Mouse (Mus musculus) bone marrow macrophage, adult 2 months (primary cell): Measurements from ENCODE around the gene Gm4779. TPM values are rescaled to one million over a fixed set of nuclear protein-coding genes. Genes with fewer than 3 reads are reported as not detected.
A peak's percentile ranks its signal among the peaks of the same experiment; 100 is the strongest.
"Not testable (repeated sequence)": the region's sequence is repeated elsewhere in the genome, so short reads cannot be mapped to it uniquely, and the experiment has no call there.

ENCODE experiments used
- H3K27ac ChIP-seq: 2 replicates; pipeline ENCODE4 v1.5.1; 2012; ENCODE audit warnings: low read depth, low read length; ENCODE audit not compliant: insufficient read depth
- H3K4me1 ChIP-seq: 2 replicates; pipeline ENCODE4 v1.6.1; 2012; ENCODE audit warnings: low read length; ENCODE audit not compliant: control insufficient read depth, insufficient read depth
- H3K4me3 ChIP-seq: 2 replicates; pipeline ENCODE4 v1.5.1; 2012; ENCODE audit warnings: mild to moderate bottlenecking, low read length, moderate library complexity; ENCODE audit not compliant: insufficient read depth
- CTCF ChIP-seq: IDR thresholded peaks from 2 replicates; pipeline ENCODE4 v1.5.1; 2012; ENCODE audit warnings: low read depth, mild to moderate bottlenecking, low read length, moderate library complexity
- POLR2A ChIP-seq: IDR thresholded peaks from 2 replicates; pipeline ENCODE4 v1.6.1; 2012; ENCODE audit warnings: mild to moderate bottlenecking, low read depth, low read length, borderline replicate concordance
- polyA plus RNA-seq: library from polyadenylated mRNA; stranded (reverse); fragments of >200 nt; gene quantifications from 2 replicates; pipeline ENCODE4 v1.2.4, GENCODE M21; 2012; ENCODE audit not compliant: missing spikeins, insufficient read depth, insufficient read length

The Gm4779 gene
- not detected in 2 replicates for polyA plus RNA-seq

DNA sequence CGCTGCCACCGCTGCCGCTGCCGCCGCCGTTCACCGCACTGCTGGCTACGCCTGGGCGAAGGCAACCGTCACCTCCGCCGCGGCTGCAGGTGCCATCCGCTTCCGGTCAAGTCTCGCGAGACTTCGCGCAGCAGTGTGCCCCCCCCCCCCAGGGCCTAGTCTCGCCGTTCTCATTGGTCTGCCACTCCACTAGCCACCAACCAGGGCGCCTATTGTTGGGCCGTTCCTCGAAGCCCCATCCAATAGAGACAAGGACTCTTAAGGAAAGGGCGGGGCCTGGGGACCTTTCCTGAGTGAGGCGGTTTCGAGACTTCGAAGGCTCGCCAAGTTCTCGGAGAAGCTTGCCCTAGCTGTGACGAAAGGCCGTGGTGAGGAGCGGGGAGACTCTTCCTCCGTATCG, at the start of gene Gm4779, which contains the start of gene 8030474K03Rik:
Gene Gm4779, minus strand, starts transcription at position 82 of the 400 bp plus-strand sequence.
Gene 8030474K03Rik, plus strand, starts transcription at position 315 of the 400 bp plus-strand sequence.
- Histone ChIP-seq H3K4me1 (no peaks in the 10 kb centered on the region), H3K4me3 (no peak within 1 kb of the TSS), H3K27ac (no peak within 1 kb of the TSS)
- TF ChIP-seq CTCF, result no peak
- TF ChIP-seq POLR2A, result no peak

DNA sequence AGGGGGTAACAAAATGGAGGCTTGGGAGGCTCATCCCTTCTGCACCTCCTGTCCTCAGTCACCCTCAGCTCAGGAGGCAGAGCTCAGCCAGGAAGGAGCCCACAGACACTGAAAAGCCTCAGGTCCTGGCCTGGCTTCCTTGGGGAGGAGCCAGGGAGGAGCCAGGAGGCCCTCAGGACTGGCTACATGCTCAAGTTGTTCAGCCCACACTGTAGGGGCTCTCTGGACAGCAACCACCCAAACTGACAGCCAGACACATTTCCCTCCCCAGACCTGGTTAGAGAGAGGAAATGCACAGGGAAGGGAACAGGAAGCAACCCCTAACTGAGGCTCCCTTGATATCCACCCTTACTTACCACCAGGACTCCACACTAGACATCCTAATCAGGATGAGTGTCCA, 25.8 kb upstream of the Gm4779 start:
- H3K4me3 ChIP-seq, H3K27ac ChIP-seq, H3K4me1 ChIP-seq: not testable (repeated sequence)

DNA sequence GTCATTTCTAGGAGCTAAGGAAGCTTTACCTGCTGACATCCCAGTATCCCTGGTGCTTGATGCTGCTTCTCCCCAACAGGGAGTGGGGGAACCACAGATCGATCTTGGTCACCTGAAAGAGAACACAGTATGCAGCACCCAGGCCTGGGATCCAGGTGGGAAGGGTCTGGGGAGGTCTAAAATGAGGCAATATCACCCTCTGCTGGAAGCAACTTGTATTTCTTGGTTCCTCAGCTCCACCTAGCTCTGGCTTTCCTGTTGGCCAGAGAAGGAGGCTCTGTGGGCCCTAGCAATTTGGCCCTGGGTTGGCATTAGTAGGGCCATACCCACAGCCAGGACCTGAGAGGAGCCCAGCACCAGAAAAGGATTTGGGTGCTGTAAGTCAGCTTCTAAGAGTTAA, 24.9 kb upstream of the Gm4779 start:
- H3K27ac ChIP-seq, result no peak overlapping the region
- no peaks in the 10 kb centered on the region for H3K4me1 ChIP-seq
- no peak overlapping the region for H3K4me3 ChIP-seq
- TF ChIP-seq POLR2A (no peak), CTCF (no peak)

DNA sequence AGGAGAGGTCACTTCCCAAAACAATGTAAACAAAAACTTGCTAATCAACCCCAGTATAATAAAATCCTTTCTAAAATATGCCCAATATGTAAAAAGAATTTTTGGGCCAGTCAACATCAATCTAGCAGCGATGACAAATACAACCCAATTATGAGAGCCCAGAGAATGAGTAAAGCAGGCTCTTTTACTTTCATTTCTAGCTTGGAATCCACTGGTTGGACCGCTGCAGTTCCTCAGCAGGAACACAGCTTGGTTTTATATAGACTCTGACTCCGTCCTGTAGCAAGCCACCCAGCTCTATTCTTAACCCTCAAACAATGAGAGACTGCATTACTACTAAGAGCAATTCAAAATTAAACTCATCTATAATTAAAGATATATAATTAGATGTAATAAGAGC, 17.5 kb upstream of the Gm4779 start:
- no peak for TF ChIP-seq CTCF
- no peak for TF ChIP-seq POLR2A
- H3K4me1 ChIP-seq, result no peaks in the 10 kb centered on the region
- no peak overlapping the region for H3K27ac ChIP-seq
- no peak overlapping the region for H3K4me3 ChIP-seq

DNA sequence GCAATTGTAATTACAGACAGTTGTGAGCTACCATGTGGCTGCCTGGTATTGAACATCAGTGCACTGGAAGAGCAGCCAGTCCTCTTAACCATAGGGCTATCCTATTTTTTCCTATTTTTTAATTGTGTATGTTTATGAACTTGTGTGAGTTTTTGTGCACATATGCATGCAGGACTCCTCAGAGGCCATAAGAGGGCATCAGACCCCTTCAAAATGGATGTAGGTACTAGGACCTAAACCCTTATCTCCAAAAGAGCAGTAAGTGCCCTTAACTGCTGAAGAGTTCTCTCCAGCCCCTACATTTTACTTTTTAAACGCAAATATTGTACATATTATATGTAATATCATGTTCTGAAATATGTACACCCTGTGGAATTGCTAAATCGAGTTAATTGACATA, 11.3 kb upstream of the Gm4779 start:
- TF ChIP-seq POLR2A, result no peak
- Histone ChIP-seq H3K4me1 (no peaks in the 10 kb centered on the region), H3K4me3 (no peak overlapping the region), H3K27ac (no peak overlapping the region)

DNA sequence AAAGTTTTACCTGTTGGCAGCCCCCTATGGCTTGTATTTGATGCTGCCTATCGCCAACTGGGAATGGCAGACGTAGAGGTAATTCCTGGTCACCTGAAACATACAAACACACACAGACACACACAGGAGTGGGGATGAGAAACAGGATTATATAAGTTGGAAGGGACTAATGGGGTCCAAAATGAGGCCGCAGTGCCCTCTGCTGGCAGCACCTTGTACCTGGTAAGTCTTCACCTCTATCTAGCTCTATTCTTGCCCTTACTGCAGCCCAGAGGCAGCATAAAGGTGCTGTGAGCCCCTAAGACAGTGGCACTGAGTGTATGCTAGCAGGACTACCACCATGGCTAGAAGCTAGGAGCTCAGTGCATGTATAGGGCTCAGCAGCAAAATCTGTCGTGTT, 2.7 kb downstream of the Gm4779 start:
- TF ChIP-seq CTCF (no peak), POLR2A (no peak)
- Histone ChIP-seq H3K4me1 (no peaks in the 10 kb centered on the region), H3K4me3 (no peak overlapping the region), H3K27ac (no peak overlapping the region)

DNA sequence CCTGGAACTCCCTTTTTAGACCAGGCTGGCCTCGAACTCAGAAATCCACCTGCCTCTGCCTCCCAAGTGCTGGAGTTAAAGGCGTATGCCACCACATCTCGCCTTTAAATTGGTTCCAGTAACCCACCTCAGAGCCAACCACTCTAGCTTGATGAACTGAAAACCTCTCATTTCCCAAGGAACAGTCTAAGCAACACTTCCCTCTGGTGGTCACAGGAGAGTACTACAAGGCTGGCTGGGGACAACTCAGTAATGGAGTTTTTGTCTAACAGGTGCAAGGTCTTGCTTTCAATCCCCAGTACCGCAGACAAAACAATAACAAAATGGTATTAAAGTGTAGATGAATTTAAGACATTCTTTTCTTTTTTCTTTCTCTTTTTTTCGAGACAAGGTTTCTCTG, 22.2 kb downstream of the Gm4779 start:
- H3K27ac ChIP-seq, result no peak overlapping the region
- no peak overlapping the region for H3K4me3 ChIP-seq
- no peak for TF ChIP-seq POLR2A
- TF ChIP-seq CTCF, result no peak
- peaks cover 24% of the 10 kb centered on the region for H3K4me1 ChIP-seq

DNA sequence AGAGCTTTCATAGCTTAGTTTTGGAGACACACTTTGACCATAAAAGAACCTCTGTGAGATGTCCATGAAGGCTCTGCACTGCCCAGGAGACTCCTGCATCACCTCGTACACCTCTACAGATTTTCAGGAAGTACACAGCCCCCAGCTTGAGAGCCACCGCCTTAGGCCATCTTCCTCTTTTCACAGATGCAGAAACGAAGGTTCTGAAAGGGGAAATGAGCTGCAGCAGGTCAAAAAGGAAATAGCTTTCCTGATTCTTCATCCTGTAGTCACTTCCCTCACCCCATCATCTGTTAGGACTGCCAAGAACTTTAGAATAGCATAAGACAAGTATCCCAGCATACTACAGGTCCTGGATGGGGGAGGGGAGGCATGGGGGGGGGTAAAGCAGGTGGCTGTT, 23.9 kb downstream of the Gm4779 start:
- peak overlapping the region; percentile 87 for H3K27ac ChIP-seq
- no peak overlapping the region for H3K4me3 ChIP-seq
- H3K4me1 ChIP-seq, result peaks cover 27% of the 10 kb centered on the region
- TF ChIP-seq CTCF (no peak), POLR2A (no peak)

DNA sequence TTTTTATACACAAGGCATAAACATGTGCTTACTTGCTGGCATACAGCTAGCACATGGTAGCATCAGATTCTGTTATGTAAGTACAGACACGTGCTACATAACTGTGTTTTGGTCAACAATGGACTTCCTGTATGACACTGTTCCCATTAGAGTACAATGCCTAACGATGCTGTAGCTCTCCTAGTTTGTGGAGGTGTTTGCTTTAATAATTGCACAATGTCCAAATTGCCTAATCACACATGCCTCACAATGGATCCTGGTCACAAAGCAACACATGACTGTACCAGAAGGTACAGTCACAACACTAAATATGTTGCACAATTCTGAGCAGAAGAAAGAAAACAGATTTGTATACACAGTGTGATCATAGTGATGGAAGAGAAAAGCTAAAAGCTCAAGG, 24.7 kb downstream of the Gm4779 start:
- Histone ChIP-seq H3K4me3 (no peak overlapping the region), H3K27ac (peak overlapping the region; percentile 87), H3K4me1 (peaks cover 27% of the 10 kb centered on the region)
- TF ChIP-seq CTCF (no peak), POLR2A (no peak)

DNA sequence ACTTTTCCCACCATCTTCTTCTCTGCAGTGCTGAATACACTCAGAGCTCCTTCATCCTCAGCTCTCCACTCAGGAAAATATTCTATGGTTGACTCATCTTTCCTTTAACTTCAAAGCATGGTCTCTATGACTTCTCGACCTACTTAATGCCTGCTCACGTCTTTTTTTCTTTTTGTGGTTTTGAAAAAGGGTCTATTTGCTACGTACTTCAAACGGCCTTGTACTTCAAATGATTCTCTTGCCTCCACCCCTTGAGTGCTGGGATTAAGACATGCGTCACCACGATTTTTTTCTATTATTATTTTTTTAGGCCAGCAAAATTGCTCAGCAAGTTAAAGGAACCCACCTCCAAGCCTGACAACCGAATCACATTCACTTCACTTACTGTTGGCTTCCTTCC, 26.9 kb downstream of the Gm4779 start:
- no peak overlapping the region for H3K27ac ChIP-seq
- no peak for TF ChIP-seq CTCF
- no peak for TF ChIP-seq POLR2A
- no peak overlapping the region for H3K4me3 ChIP-seq
- peaks cover 27% of the 10 kb centered on the region for H3K4me1 ChIP-seq

DNA sequence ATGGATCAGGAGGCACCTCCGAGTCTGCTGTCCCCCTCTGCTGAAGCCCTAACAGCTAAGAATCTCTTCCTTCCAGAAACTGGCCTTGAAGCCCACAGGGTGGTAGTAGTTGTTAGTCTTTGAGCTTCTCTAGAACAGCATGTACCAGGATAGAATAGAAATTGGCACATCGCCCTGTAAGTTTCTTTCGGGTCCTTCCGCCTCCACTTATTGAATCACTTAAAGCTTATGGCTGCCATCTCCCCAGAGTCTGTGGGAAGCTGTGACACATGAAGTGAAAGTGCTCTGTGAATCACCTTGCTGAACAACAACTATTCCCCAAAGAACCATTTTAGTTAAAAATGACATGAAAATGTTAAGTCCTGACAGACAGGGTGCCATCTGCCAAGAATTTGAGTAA, 29.1 kb downstream of the Gm4779 start:
- peaks cover 19% of the 10 kb centered on the region for H3K4me1 ChIP-seq
- H3K27ac ChIP-seq, result no peak overlapping the region
- H3K4me3 ChIP-seq, result no peak overlapping the region
- no peak for TF ChIP-seq CTCF
- TF ChIP-seq POLR2A, result no peak

DNA sequence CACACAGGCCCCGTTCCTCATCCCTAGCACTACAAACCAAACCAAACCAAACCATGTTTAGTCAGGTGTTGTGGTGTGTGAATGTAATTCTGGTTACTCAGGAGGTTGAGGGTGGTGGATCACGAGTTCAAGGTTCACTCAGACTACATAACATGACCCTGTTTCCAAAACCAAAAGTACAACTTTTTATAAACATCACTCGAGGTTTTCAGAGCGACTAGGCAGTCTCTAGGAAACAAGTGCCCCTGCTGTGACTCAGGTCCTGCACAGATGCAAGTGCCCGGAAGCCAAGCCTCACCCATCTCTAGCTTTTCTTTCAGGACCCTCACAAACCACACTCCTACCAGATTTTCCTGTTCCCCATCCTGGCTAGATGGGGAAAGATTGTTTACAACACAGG, 29.6 kb downstream of the Gm4779 start:
- Histone ChIP-seq H3K4me3 (no peak overlapping the region), H3K4me1 (peaks cover 14% of the 10 kb centered on the region), H3K27ac (no peak overlapping the region)
- TF ChIP-seq POLR2A (no peak), CTCF (no peak)
